In the genomic region with DNA sequence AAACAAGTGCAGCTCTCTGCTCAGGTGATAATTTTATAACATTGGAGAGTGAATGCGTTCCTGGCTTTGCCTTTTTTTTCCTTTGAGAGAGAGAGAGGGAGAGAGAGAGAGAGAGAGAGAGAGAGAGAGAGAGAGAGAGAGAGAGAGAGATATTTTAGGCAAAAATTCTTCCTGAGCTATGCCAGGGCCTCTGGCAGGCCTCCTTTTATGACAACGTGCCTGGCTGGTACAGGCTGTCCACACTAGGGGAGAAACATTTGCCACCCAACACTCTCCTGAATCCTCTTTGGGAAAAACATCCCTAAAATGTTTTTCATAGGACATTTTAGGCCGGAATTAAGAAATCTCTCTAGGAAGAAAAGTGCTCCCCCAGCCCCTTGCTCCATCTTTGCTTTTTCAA, we compare ENCODE assay signal across 37 mouse cellular contexts. TPM values are rescaled to one million over a fixed set of nuclear protein-coding genes. Genes with fewer than 3 reads are reported as not detected.
"Had no signal": no experiment of that assay in that cellular context is flagged by ENCODE, and none has a peak within 500 bp of the region (broad histone marks: within the 10 kb centered on the region; RNA-seq: fewer than 3 reads in every experiment).

No protein-coding gene starts in this region.

- H3K36me3 ChIP-seq: limb, embryonic 10.5 days; limb, embryonic 12.5 days; limb, embryonic 13.5 days; limb, embryonic 15.5 days; liver, embryonic 12.5 days; liver, embryonic 13.5 days; liver, embryonic 15.5 days; lung, embryonic 15.5 days; midbrain, embryonic 10.5 days; midbrain, embryonic 12.5 days; midbrain, embryonic 13.5 days; midbrain, embryonic 15.5 days; neural tube, embryonic 12.5 days had no signal

- DNase-seq: left cerebral cortex, postnatal 4 days; liver; liver, embryonic 13.5 days; liver, postnatal 0 days; lung, adult 18-20 months; lung, adult 2 months; lung, embryonic 14.5 days; lung, postnatal 10 days; lung, postnatal 14 days; lung, postnatal 36 days; lung, postnatal 4 days; midbrain, embryonic 14.5 days had no signal

- H3K4me2 ChIP-seq: limb, embryonic 12.5 days; limb, embryonic 13.5 days; limb, embryonic 15.5 days; liver, embryonic 11.5 days; liver, embryonic 12.5 days; liver, embryonic 13.5 days; liver, embryonic 15.5 days; lung, embryonic 14.5 days; lung, embryonic 15.5 days; midbrain, embryonic 11.5 days; midbrain, embryonic 12.5 days; midbrain, embryonic 13.5 days; midbrain, embryonic 15.5 days; neural tube, embryonic 12.5 days had no signal

- H3K9me3 ChIP-seq: limb, embryonic 10.5 days; limb, embryonic 12.5 days; limb, embryonic 15.5 days; liver, embryonic 12.5 days; liver, embryonic 13.5 days; liver, embryonic 15.5 days; lung, embryonic 15.5 days; megakaryocyte, embryonic 14.5 days; midbrain, embryonic 10.5 days; midbrain, embryonic 12.5 days; midbrain, embryonic 13.5 days; midbrain, embryonic 15.5 days; neural tube, embryonic 12.5 days had no signal

- H3K27me3 ChIP-seq: limb, embryonic 12.5 days; limb, embryonic 13.5 days; limb, embryonic 15.5 days; liver, embryonic 12.5 days; liver, embryonic 13.5 days; liver, embryonic 15.5 days; lung, embryonic 15.5 days; midbrain, embryonic 12.5 days; midbrain, embryonic 13.5 days; midbrain, embryonic 15.5 days; neural tube, embryonic 12.5 days had no signal

- H3K27ac ChIP-seq: limb, embryonic 10.5 days; limb, embryonic 12.5 days; limb, embryonic 13.5 days; limb, embryonic 15.5 days; liver, embryonic 12.5 days; liver, embryonic 13.5 days; liver, embryonic 14.5 days; liver, embryonic 15.5 days; lung, embryonic 15.5 days; macrophage; midbrain, embryonic 10.5 days; midbrain, embryonic 12.5 days; midbrain, embryonic 13.5 days; midbrain, embryonic 15.5 days; neural tube, embryonic 12.5 days had no signal

- H3K4me1 ChIP-seq: limb, embryonic 10.5 days; limb, embryonic 12.5 days; limb, embryonic 15.5 days; liver, embryonic 12.5 days; liver, embryonic 13.5 days; liver, embryonic 15.5 days; lung, embryonic 15.5 days; midbrain, embryonic 10.5 days; midbrain, embryonic 12.5 days; midbrain, embryonic 13.5 days; midbrain, embryonic 15.5 days; neural tube, embryonic 12.5 days had no signal

- H3K4me3 ChIP-seq: limb, embryonic 10.5 days; limb, embryonic 12.5 days; limb, embryonic 13.5 days; limb, embryonic 15.5 days; liver, embryonic 12.5 days; liver, embryonic 13.5 days; liver, embryonic 15.5 days; lung, embryonic 15.5 days; megakaryocyte, embryonic 14.5 days; midbrain, embryonic 10.5 days; midbrain, embryonic 12.5 days; midbrain, embryonic 13.5 days; midbrain, embryonic 15.5 days; myocyte; neural tube, embryonic 12.5 days had no signal

- H3K9ac ChIP-seq: limb, embryonic 12.5 days; limb, embryonic 13.5 days; limb, embryonic 15.5 days; liver, embryonic 12.5 days; liver, embryonic 13.5 days; liver, embryonic 14.5 days; liver, embryonic 15.5 days; liver, postnatal 0 days; lung, embryonic 14.5 days; lung, embryonic 15.5 days; midbrain, embryonic 12.5 days; midbrain, embryonic 13.5 days; midbrain, embryonic 15.5 days; neural tube, embryonic 12.5 days had no signal

- ATAC-seq: liver, embryonic 12.5 days; liver, postnatal 0 days; lung, postnatal 0 days; midbrain, embryonic 13.5 days; midbrain, embryonic 15.5 days; midbrain, embryonic 16.5 days had no signal

RNA-seq across cellular contexts. Expression of a gene that starts 51.4 kb away (rescaled TPM):
- total RNA-seq: megakaryocyte progenitor cell, adult 5-6 weeks; megakaryocyte, adult 5-6 weeks; megakaryocyte-erythroid progenitor cell, adult 5-6 weeks; monocyte, adult 5-6 weeks had no signal
- polyA plus RNA-seq: liver, embryonic 13.5 days; liver, embryonic 14.5 days; liver, embryonic 16.5 days; liver, postnatal 0 days; macrophage had no signal
